Mouse (Mus musculus): Measurements from ENCODE around the gene Ccrl2. TPM values are rescaled to one million over a fixed set of nuclear protein-coding genes. Genes with fewer than 3 reads are reported as not detected.

Ccrl2 gene
- polyA plus RNA-seq, 1 experiment from 2014 or later: 5.9 TPM

GRCm38 (mm10) chr9:111012041-111012440 lies 45.3 kb downstream of the Ccrl2 start:
- no peak for ATAC-seq (replicated peaks; ENCODE audit: extremely low read depth, insufficient read depth, low FRiP score)
- H3K36me3 ChIP-seq (ENCODE audit: control insufficient read depth, insufficient read depth): no peaks in the 10 kb centered on the region
- H3K9me3 ChIP-seq (replicated peaks; ENCODE audit: control insufficient read depth, low read length): no peaks in the 10 kb centered on the region
- no peak overlapping the region for H3K9ac ChIP-seq (ENCODE audit: low read length)
- no peak overlapping the region for H3K4me2 ChIP-seq (ENCODE audit: low read depth, low read length)
- H3K27me3 ChIP-seq (ENCODE audit: control insufficient read depth, insufficient read depth, low read length): no peaks in the 10 kb centered on the region
- H3K4me3 ChIP-seq (ENCODE audit: low read length): no peak overlapping the region
- peaks cover 4% of the 10 kb centered on the region; the same call in 1 of the 2 replicates for H3K4me1 ChIP-seq (ENCODE audit: control insufficient read depth, insufficient read depth, low read length)
- WGBS: 51% methylated on average over 3 of the region's 3 CpGs
- no peak overlapping the region for H3K27ac ChIP-seq (ENCODE audit: low read length)

- no peak overlapping the region for H3K9ac ChIP-seq (ENCODE audit: low read length)
- no peaks in the 10 kb centered on the region for H3K36me3 ChIP-seq (ENCODE audit: control insufficient read depth, insufficient read depth)
- no peak overlapping the region for H3K4me3 ChIP-seq (ENCODE audit: low read length)
- H3K27ac ChIP-seq (ENCODE audit: low read length): no peak overlapping the region
- ATAC-seq (replicated peaks; ENCODE audit: extremely low read depth, insufficient read depth, low FRiP score): no peak
- peaks cover 4% of the 10 kb centered on the region; the same call in 1 of the 2 replicates for H3K4me1 ChIP-seq (ENCODE audit: control insufficient read depth, insufficient read depth, low read length)
- H3K9me3 ChIP-seq (replicated peaks; ENCODE audit: control insufficient read depth, low read length): no peaks in the 10 kb centered on the region
- no peak overlapping the region for H3K4me2 ChIP-seq (ENCODE audit: low read depth, low read length)
- no peaks in the 10 kb centered on the region for H3K27me3 ChIP-seq (ENCODE audit: control insufficient read depth, insufficient read depth, low read length)
- WGBS: 74% methylated on average over 9 of the region's 9 CpGs
These were observed 45.8 kb downstream of the Ccrl2 start for GRCm38 (mm10) chr9:111011550-111011949.

- 58% methylated on average over 3 of the region's 3 CpGs for WGBS
These were observed 47.6 kb downstream of the Ccrl2 start for GRCm38 (mm10) chr9:111009763-111010162.

GRCm38 (mm10) chr9:111006544-111006943 lies 50.8 kb downstream of the Ccrl2 start:
- Histone ChIP-seq H3K4me2 (ENCODE audit: low read depth, low read length) (no peak overlapping the region), H3K4me3 (ENCODE audit: low read length) (no peak overlapping the region), H3K36me3 (ENCODE audit: control insufficient read depth, insufficient read depth) (no peaks in the 10 kb centered on the region), H3K27me3 (ENCODE audit: control insufficient read depth, insufficient read depth, low read length) (no peaks in the 10 kb centered on the region), H3K9me3 (replicated peaks; ENCODE audit: control insufficient read depth, low read length) (no peaks in the 10 kb centered on the region), H3K27ac (ENCODE audit: low read length) (no peak overlapping the region), H3K9ac (ENCODE audit: low read length) (no peak overlapping the region), H3K4me1 (ENCODE audit: control insufficient read depth, insufficient read depth, low read length) (no peaks in the 10 kb centered on the region)
- no peak for ATAC-seq (replicated peaks; ENCODE audit: extremely low read depth, insufficient read depth, low FRiP score)
- 80% methylated on average over 2 of the region's 2 CpGs for WGBS

More at GRCm38 (mm10) chr9:111009763-111010162, 47.6 kb downstream of the Ccrl2 start:
- Histone ChIP-seq H3K4me1 (ENCODE audit: control insufficient read depth, insufficient read depth, low read length) (peaks cover 4% of the 10 kb centered on the region; the same call in 1 of the 2 replicates), H3K9ac (ENCODE audit: low read length) (no peak overlapping the region), H3K4me2 (ENCODE audit: low read depth, low read length) (no peak overlapping the region), H3K4me3 (ENCODE audit: low read length) (no peak overlapping the region), H3K9me3 (replicated peaks; ENCODE audit: control insufficient read depth, low read length) (no peaks in the 10 kb centered on the region), H3K27me3 (ENCODE audit: control insufficient read depth, insufficient read depth, low read length) (no peaks in the 10 kb centered on the region), H3K27ac (ENCODE audit: low read length) (no peak overlapping the region), H3K36me3 (ENCODE audit: control insufficient read depth, insufficient read depth) (no peaks in the 10 kb centered on the region)
- ATAC-seq (replicated peaks; ENCODE audit: extremely low read depth, insufficient read depth, low FRiP score): no peak

Other genes with a start within 250 kb of the Ccrl2 start
- not detected in 2 replicates for gene Prss44, start 243.5 kb downstream of the Ccrl2 start, polyA plus RNA-seq (2015; fragmentation: Nextera tagmentation; extraction: Ambion mirVana)
- not detected in 2 replicates for gene Prss43, start 230.8 kb downstream of the Ccrl2 start, polyA plus RNA-seq (2015; fragmentation: Nextera tagmentation; extraction: Ambion mirVana)
- gene Prss45, start 222.9 kb downstream of the Ccrl2 start, polyA plus RNA-seq (2015; fragmentation: Nextera tagmentation; extraction: Ambion mirVana): 0.26 TPM in 1 of 2 replicates, not detected in the other
- not detected in 2 replicates for gene Prss46, start 213.0 kb downstream of the Ccrl2 start, polyA plus RNA-seq (2015; fragmentation: Nextera tagmentation; extraction: Ambion mirVana)
- not detected in 2 replicates for gene Prss50, start 199.6 kb downstream of the Ccrl2 start, polyA plus RNA-seq (2015; fragmentation: Nextera tagmentation; extraction: Ambion mirVana)
- 3.1 and 4.4 TPM in 2 replicates for gene Als2cl, start 177.6 kb downstream of the Ccrl2 start, polyA plus RNA-seq (2015; fragmentation: Nextera tagmentation; extraction: Ambion mirVana)
- 1.2 and 1.7 TPM in 2 replicates for gene Tmie, start 177.4 kb downstream of the Ccrl2 start, polyA plus RNA-seq (2015; fragmentation: Nextera tagmentation; extraction: Ambion mirVana)
- not detected in 2 replicates for gene Fam240a, start 140.7 kb downstream of the Ccrl2 start, polyA plus RNA-seq (2015; fragmentation: Nextera tagmentation; extraction: Ambion mirVana)
- gene Tdgf1, start 111.4 kb downstream of the Ccrl2 start, polyA plus RNA-seq (2015; fragmentation: Nextera tagmentation; extraction: Ambion mirVana): not detected in 2 replicates
- 8.1 and 8.6 TPM in 2 replicates for gene Lrrc2, start 106.0 kb downstream of the Ccrl2 start, polyA plus RNA-seq (2015; fragmentation: Nextera tagmentation; extraction: Ambion mirVana)
- gene Rtp3, start 66.9 kb downstream of the Ccrl2 start, polyA plus RNA-seq (2015; fragmentation: Nextera tagmentation; extraction: Ambion mirVana): 0.13 and 0.29 TPM in 2 replicates
- 1.8 and 3.2 TPM in 2 replicates for gene Ltf, start 38.2 kb downstream of the Ccrl2 start, polyA plus RNA-seq (2015; fragmentation: Nextera tagmentation; extraction: Ambion mirVana)
- gene Lrrfip2, start 60.1 kb upstream of the Ccrl2 start, polyA plus RNA-seq (2015; fragmentation: Nextera tagmentation; extraction: Ambion mirVana): 74.8 and 76.9 TPM in 2 replicates
- 34.5 and 34.6 TPM in 2 replicates for gene Mlh1, start 214.3 kb upstream of the Ccrl2 start, polyA plus RNA-seq (2015; fragmentation: Nextera tagmentation; extraction: Ambion mirVana)
- gene Epm2aip1, start 214.4 kb upstream of the Ccrl2 start, polyA plus RNA-seq (2015; fragmentation: Nextera tagmentation; extraction: Ambion mirVana): 18.9 and 21.5 TPM in 2 replicates